Mouse (Mus musculus): ENCODE data around the gene Itln1. TPM values are rescaled to one million over a fixed set of nuclear protein-coding genes. Genes with fewer than 3 reads are reported as not detected.

The Itln1 gene
- not detected in 2 replicates for polyA plus RNA-seq (2015; fragmentation: Nextera tagmentation; extraction: Ambion mirVana)

- H3K27ac ChIP-seq (replicated peaks): no peak within 1 kb of the TSS
- H3K4me3 ChIP-seq (replicated peaks): no peak within 1 kb of the TSS
- no peak for ATAC-seq (ENCODE audit: insufficient read depth)
- H3K36me3 ChIP-seq (replicated peaks): no peaks in the 10 kb centered on the region
- H3K9me3 ChIP-seq (replicated peaks): 0 out of 2 replicates have a peak, but pooled peaks cover 3% of the 10 kb centered on the region
- no peaks in the 10 kb centered on the region for H3K4me1 ChIP-seq (replicated peaks)
- WGBS (ENCODE audit: insufficient replicate concordance): 62% methylated on average over 1 of the region's 1 CpGs
- no peaks in the 10 kb centered on the region for H3K27me3 ChIP-seq
- H3K4me2 ChIP-seq: no peak within 1 kb of the TSS
- H3K9ac ChIP-seq: no peak within 1 kb of the TSS
Measured at GRCm38 (mm10) chr1:171535194-171535593, at the start of gene Itln1. TSS of gene Itln1 (minus strand) at chr1:171535294.

- no peak overlapping the region for H3K4me2 ChIP-seq
- no peaks in the 10 kb centered on the region for H3K36me3 ChIP-seq (replicated peaks)
- no peaks in the 10 kb centered on the region for H3K9me3 ChIP-seq (replicated peaks)
- no peak overlapping the region for H3K9ac ChIP-seq
- no peak overlapping the region for H3K4me3 ChIP-seq (replicated peaks)
- WGBS (ENCODE audit: insufficient replicate concordance): 15% methylated on average over 2 of the region's 2 CpGs
- ATAC-seq (ENCODE audit: insufficient read depth): peak; percentile 70
- no peaks in the 10 kb centered on the region for H3K27me3 ChIP-seq
- no peak overlapping the region for H3K27ac ChIP-seq (replicated peaks)
- peaks cover 10% of the 10 kb centered on the region for H3K4me1 ChIP-seq (replicated peaks)
Measured at GRCm38 (mm10) chr1:171584584-171584983, 49.5 kb upstream of the Itln1 start.

GRCm38 (mm10) chr1:171577168-171577567, 42.1 kb upstream of the Itln1 start:
- H3K27me3 ChIP-seq: no peaks in the 10 kb centered on the region
- ATAC-seq (ENCODE audit: insufficient read depth): no peak
- no peaks in the 10 kb centered on the region for H3K36me3 ChIP-seq (replicated peaks)
- 57% methylated on average over 7 of the region's 7 CpGs for WGBS (ENCODE audit: insufficient replicate concordance)
- H3K4me2 ChIP-seq: no peak overlapping the region
- H3K9me3 ChIP-seq (replicated peaks): no peaks in the 10 kb centered on the region
- H3K9ac ChIP-seq: no peak overlapping the region
- no peak overlapping the region for H3K27ac ChIP-seq (replicated peaks)
- H3K4me3 ChIP-seq (replicated peaks): no peak overlapping the region
- H3K4me1 ChIP-seq (replicated peaks): no peaks in the 10 kb centered on the region

GRCm38 (mm10) chr1:171568436-171568835, 33.3 kb upstream of the Itln1 start:
- Histone ChIP-seq H3K9me3 (replicated peaks) (no peaks in the 10 kb centered on the region), H3K27ac (replicated peaks) (no peak overlapping the region), H3K9ac (no peak overlapping the region), H3K4me1 (replicated peaks) (0 out of 2 replicates have a peak, but pooled peaks cover 3% of the 10 kb centered on the region), H3K4me2 (no peak overlapping the region), H3K27me3 (no peaks in the 10 kb centered on the region), H3K36me3 (replicated peaks) (no peaks in the 10 kb centered on the region), H3K4me3 (replicated peaks) (no peak overlapping the region)
- WGBS (ENCODE audit: insufficient replicate concordance): 55% methylated on average over 2 of the region's 2 CpGs
- ATAC-seq (ENCODE audit: insufficient read depth): no peak

- Histone ChIP-seq H3K27me3 (no peaks in the 10 kb centered on the region), H3K4me1 (replicated peaks) (0 out of 2 replicates have a peak, but pooled peaks cover 3% of the 10 kb centered on the region), H3K27ac (replicated peaks) (no peak overlapping the region), H3K4me3 (replicated peaks) (no peak overlapping the region), H3K9ac (no peak overlapping the region), H3K36me3 (replicated peaks) (no peaks in the 10 kb centered on the region), H3K4me2 (no peak overlapping the region), H3K9me3 (replicated peaks) (no peaks in the 10 kb centered on the region)
- ATAC-seq (ENCODE audit: insufficient read depth): no peak
- WGBS (ENCODE audit: insufficient replicate concordance): 19% methylated on average over 8 of the region's 8 CpGs
Measured at GRCm38 (mm10) chr1:171566777-171567176, 31.7 kb upstream of the Itln1 start.

- Histone ChIP-seq H3K9me3 (replicated peaks) (no peaks in the 10 kb centered on the region), H3K36me3 (replicated peaks) (no peaks in the 10 kb centered on the region), H3K4me1 (replicated peaks) (0 out of 2 replicates have a peak, but pooled peaks cover 3% of the 10 kb centered on the region), H3K27ac (replicated peaks) (no peak overlapping the region), H3K9ac (no peak overlapping the region), H3K4me3 (replicated peaks) (no peak overlapping the region), H3K4me2 (no peak overlapping the region), H3K27me3 (no peaks in the 10 kb centered on the region)
- WGBS (ENCODE audit: insufficient replicate concordance): 8% methylated on average over 4 of the region's 4 CpGs
- no peak for ATAC-seq (ENCODE audit: insufficient read depth)
Measured at GRCm38 (mm10) chr1:171565888-171566287, 30.8 kb upstream of the Itln1 start.

- Histone ChIP-seq H3K9ac (no peak overlapping the region), H3K4me2 (no peak overlapping the region), H3K36me3 (replicated peaks) (no peaks in the 10 kb centered on the region), H3K4me1 (replicated peaks) (0 out of 2 replicates have a peak, but pooled peaks cover 3% of the 10 kb centered on the region), H3K27me3 (no peaks in the 10 kb centered on the region), H3K9me3 (replicated peaks) (no peaks in the 10 kb centered on the region), H3K27ac (replicated peaks) (no peak overlapping the region), H3K4me3 (replicated peaks) (no peak overlapping the region)
- 56% methylated on average over 3 of the region's 3 CpGs for WGBS (ENCODE audit: insufficient replicate concordance)
- ATAC-seq (ENCODE audit: insufficient read depth): peak; percentile 47; the same call in 1 of the 2 replicates
Measured at GRCm38 (mm10) chr1:171564247-171564646, 29.2 kb upstream of the Itln1 start.

- Histone ChIP-seq H3K27me3 (no peaks in the 10 kb centered on the region), H3K27ac (replicated peaks) (no peak overlapping the region), H3K9me3 (replicated peaks) (no peaks in the 10 kb centered on the region), H3K4me3 (replicated peaks) (no peak overlapping the region), H3K4me1 (replicated peaks) (0 out of 2 replicates have a peak, but pooled peaks cover 3% of the 10 kb centered on the region), H3K4me2 (no peak overlapping the region), H3K9ac (no peak overlapping the region), H3K36me3 (replicated peaks) (no peaks in the 10 kb centered on the region)
- no peak for ATAC-seq (ENCODE audit: insufficient read depth)
- WGBS (ENCODE audit: insufficient replicate concordance): 41% methylated on average over 2 of the region's 2 CpGs
Measured at GRCm38 (mm10) chr1:171563042-171563441, 27.9 kb upstream of the Itln1 start.

- ATAC-seq (ENCODE audit: insufficient read depth): no peak
- H3K9me3 ChIP-seq (replicated peaks): no peaks in the 10 kb centered on the region
- H3K27ac ChIP-seq (replicated peaks): no peak overlapping the region
- no peak overlapping the region for H3K4me3 ChIP-seq (replicated peaks)
- 11% methylated on average over 8 of the region's 11 CpGs for WGBS (ENCODE audit: insufficient replicate concordance)
- H3K4me2 ChIP-seq: peak overlapping the region; percentile 25; the same call in 1 of the 2 replicates
- H3K9ac ChIP-seq: no peak overlapping the region
- 0 out of 2 replicates have a peak, but pooled peaks cover 3% of the 10 kb centered on the region for H3K4me1 ChIP-seq (replicated peaks)
- no peaks in the 10 kb centered on the region for H3K36me3 ChIP-seq (replicated peaks)
- no peaks in the 10 kb centered on the region for H3K27me3 ChIP-seq
Measured at GRCm38 (mm10) chr1:171561639-171562225, 26.6 kb upstream of the Itln1 start.

- Histone ChIP-seq H3K4me3 (replicated peaks) (no peak overlapping the region), H3K9ac (no peak overlapping the region), H3K4me2 (peak overlapping the region; percentile 25; the same call in 1 of the 2 replicates), H3K9me3 (replicated peaks) (no peaks in the 10 kb centered on the region), H3K36me3 (replicated peaks) (no peaks in the 10 kb centered on the region), H3K27ac (replicated peaks) (no peak overlapping the region), H3K4me1 (replicated peaks) (0 out of 2 replicates have a peak, but pooled peaks cover 3% of the 10 kb centered on the region), H3K27me3 (no peaks in the 10 kb centered on the region)
- 25% methylated on average over 1 of the region's 1 CpGs for WGBS (ENCODE audit: insufficient replicate concordance)
- no peak for ATAC-seq (ENCODE audit: insufficient read depth)
Measured at GRCm38 (mm10) chr1:171561200-171561599, 26.1 kb upstream of the Itln1 start.

- no peak for ATAC-seq (ENCODE audit: insufficient read depth)
- Histone ChIP-seq H3K9ac (no peak overlapping the region), H3K27me3 (no peaks in the 10 kb centered on the region), H3K27ac (replicated peaks) (no peak overlapping the region), H3K4me1 (replicated peaks) (0 out of 2 replicates have a peak, but pooled peaks cover 3% of the 10 kb centered on the region), H3K4me3 (replicated peaks) (no peak overlapping the region), H3K4me2 (no peak overlapping the region), H3K36me3 (replicated peaks) (no peaks in the 10 kb centered on the region), H3K9me3 (replicated peaks) (no peaks in the 10 kb centered on the region)
- WGBS (ENCODE audit: insufficient replicate concordance): 17% methylated on average over 2 of the region's 2 CpGs
Measured at GRCm38 (mm10) chr1:171560262-171560661, 25.2 kb upstream of the Itln1 start.

- Histone ChIP-seq H3K27ac (replicated peaks) (no peak within 1 kb of the TSS), H3K9me3 (replicated peaks) (no peaks in the 10 kb centered on the region), H3K4me1 (replicated peaks) (no peaks in the 10 kb centered on the region), H3K27me3 (no peaks in the 10 kb centered on the region), H3K4me3 (replicated peaks) (no peak within 1 kb of the TSS), H3K4me2 (no peak within 1 kb of the TSS), H3K36me3 (replicated peaks) (no peaks in the 10 kb centered on the region), H3K9ac (no peak within 1 kb of the TSS)
- WGBS (ENCODE audit: insufficient replicate concordance): 28% methylated on average over 4 of the region's 4 CpGs
- no peak for ATAC-seq (ENCODE audit: insufficient read depth)
Measured at GRCm38 (mm10) chr1:171558898-171559297, 23.8 kb upstream of the Itln1 start, which contains the start of gene Cd244a. TSS of gene Cd244a (plus strand) at chr1:171559193.

Measured in liver, embryonic 15.5 days (tissue).